Mouse (Mus musculus): ENCODE data around the gene Rbm12b1. TPM values are rescaled to one million over a fixed set of nuclear protein-coding genes. Genes with fewer than 3 reads are reported as not detected.

Gene Rbm12b1
- total RNA-seq (2023): 19.4 TPM

GRCm38 (mm10) chr4:12140141-12140567 lies at the start of gene Rbm12b1:
Gene Rbm12b1 (plus strand): TSS chr4:12140264.

GRCm38 (mm10) chr4:12171318-12172091 lies 31.4 kb downstream of the Rbm12b1 start, which contains the start of gene Fam92a:
Gene Fam92a (minus strand): TSS chr4:12172015.

Other genes starting within 250 kb of the Rbm12b1 start
- gene Gm10604, start 159.0 kb upstream of the Rbm12b1 start, total RNA-seq (2023): not detected
- gene Rbm12b2, start 50.8 kb upstream of the Rbm12b1 start, total RNA-seq (2023): 22.7 TPM
- gene Fam92a, start 31.8 kb downstream of the Rbm12b1 start, total RNA-seq (2023): 15.9 TPM

All from CD8-positive naive resting alpha-beta T cell, adult 57 days (primary cell).